Mouse (Mus musculus): Measurements from ENCODE around the gene Vegfa. TPM values are rescaled to one million over a fixed set of nuclear protein-coding genes. Genes with fewer than 3 reads are reported as not detected.

Vegfa gene
- polyA plus RNA-seq, 1 experiment from 2014 or later = 4.1 TPM

- Histone ChIP-seq H3K36me3 (peaks cover 73% of the 10 kb centered on the region), H3K27me3 (no peaks in the 10 kb centered on the region), H3K9ac (no peak overlapping the region), H3K4me1 (replicated peaks) (peaks cover 25% of the 10 kb centered on the region), H3K27ac (no peak overlapping the region), H3K9me3 (no peaks in the 10 kb centered on the region), H3K4me3 (no peak overlapping the region), H3K4me2 (no peak overlapping the region)
- ATAC-seq (ENCODE audit: low FRiP score) = no peak
- WGBS = 90% methylated on average over 6 of the region's 6 CpGs
Observed at GRCm38 (mm10) chr17:46022934-46023333, 9.2 kb downstream of the Vegfa start.

- no peak overlapping the region for H3K27ac ChIP-seq
- WGBS = 93% methylated on average over 4 of the region's 4 CpGs
Observed at GRCm38 (mm10) chr17:46022427-46022826, 9.7 kb downstream of the Vegfa start.

DNA sequence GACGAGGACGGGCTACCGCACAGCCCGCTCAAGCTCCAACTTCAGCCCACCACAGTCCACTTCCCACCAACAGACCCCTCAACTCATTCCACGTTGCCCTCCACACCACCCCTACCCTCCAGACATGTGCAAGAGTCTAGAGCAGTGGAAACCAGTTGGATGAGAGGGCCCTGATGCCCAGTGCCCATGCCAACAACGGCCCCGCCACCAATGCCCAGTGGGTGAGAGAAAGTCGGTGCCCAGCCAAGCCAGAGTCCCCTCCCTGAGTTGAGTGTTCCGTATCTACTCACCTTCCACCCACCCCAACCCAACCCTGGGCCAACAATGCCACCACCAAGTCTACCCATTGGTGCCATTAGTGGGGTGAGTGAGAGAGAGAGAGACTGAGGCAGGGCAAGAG, 10.4 kb downstream of the Vegfa start:
- Histone ChIP-seq H3K27ac (no peak overlapping the region), H3K4me1 (replicated peaks) (peaks cover 14% of the 10 kb centered on the region), H3K27me3 (no peaks in the 10 kb centered on the region), H3K4me2 (no peak overlapping the region), H3K4me3 (no peak overlapping the region), H3K36me3 (peaks cover 78% of the 10 kb centered on the region), H3K9ac (no peak overlapping the region), H3K9me3 (no peaks in the 10 kb centered on the region)
- 96% methylated on average over 9 of the region's 9 CpGs for WGBS
- no peak for ATAC-seq (ENCODE audit: low FRiP score)

More at GRCm38 (mm10) chr17:46022427-46022826, 9.7 kb downstream of the Vegfa start:
- no peak overlapping the region for H3K4me2 ChIP-seq
- peaks cover 19% of the 10 kb centered on the region for H3K4me1 ChIP-seq (replicated peaks)
- H3K9ac ChIP-seq = no peak overlapping the region
- no peaks in the 10 kb centered on the region for H3K9me3 ChIP-seq
- no peak overlapping the region for H3K4me3 ChIP-seq
- no peak for ATAC-seq (ENCODE audit: low FRiP score)
- no peaks in the 10 kb centered on the region for H3K27me3 ChIP-seq
- peaks cover 78% of the 10 kb centered on the region for H3K36me3 ChIP-seq

DNA sequence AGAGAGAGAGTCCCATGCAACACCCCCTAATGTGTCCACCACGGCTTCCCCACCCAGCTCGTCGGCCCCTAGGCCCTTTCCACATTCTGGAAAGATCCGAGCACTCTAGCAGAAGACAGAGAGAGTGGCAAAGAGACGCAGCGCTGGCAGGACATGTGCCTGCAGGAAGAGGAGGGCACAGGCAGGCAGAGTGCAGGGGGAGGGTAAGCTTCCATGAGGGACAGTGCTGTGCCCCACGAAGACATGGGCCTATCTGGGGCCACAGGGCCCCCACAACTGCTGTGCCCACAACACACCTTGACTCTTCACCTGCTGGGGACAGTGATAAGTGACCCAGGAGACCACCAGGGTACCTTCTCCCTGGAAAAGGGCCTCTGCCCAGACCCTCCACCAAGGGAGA, 11.0 kb downstream of the Vegfa start:
- H3K9me3 ChIP-seq = no peaks in the 10 kb centered on the region
- H3K36me3 ChIP-seq = peaks cover 84% of the 10 kb centered on the region
- no peaks in the 10 kb centered on the region for H3K27me3 ChIP-seq
- H3K4me2 ChIP-seq = no peak overlapping the region
- no peak overlapping the region for H3K9ac ChIP-seq
- H3K27ac ChIP-seq = no peak overlapping the region
- no peak for ATAC-seq (ENCODE audit: low FRiP score)
- no peak overlapping the region for H3K4me3 ChIP-seq
- 95% methylated on average over 7 of the region's 7 CpGs for WGBS
- H3K4me1 ChIP-seq (replicated peaks) = peaks cover 8% of the 10 kb centered on the region

GRCm38 (mm10) chr17:46020579-46020978, 11.6 kb downstream of the Vegfa start:
- 77% methylated on average over 7 of the region's 7 CpGs for WGBS

GRCm38 (mm10) chr17:46018736-46019004, 13.5 kb downstream of the Vegfa start:
- no peaks in the 10 kb centered on the region; the same call in 1 of the 2 replicates for H3K4me1 ChIP-seq (replicated peaks)
- WGBS = 90% methylated on average over 10 of the region's 10 CpGs
- no peak for ATAC-seq (ENCODE audit: low FRiP score)
- H3K27ac ChIP-seq = no peak overlapping the region
- no peak overlapping the region for H3K4me2 ChIP-seq
- no peak overlapping the region for H3K9ac ChIP-seq
- H3K36me3 ChIP-seq = peaks cover 79% of the 10 kb centered on the region
- H3K27me3 ChIP-seq = no peaks in the 10 kb centered on the region
- H3K4me3 ChIP-seq = no peak overlapping the region
- no peaks in the 10 kb centered on the region for H3K9me3 ChIP-seq

More at GRCm38 (mm10) chr17:46020579-46020978, 11.6 kb downstream of the Vegfa start:
- H3K27me3 ChIP-seq = no peaks in the 10 kb centered on the region
- no peak for ATAC-seq (ENCODE audit: low FRiP score)
- H3K27ac ChIP-seq = 0 out of 2 replicates have a peak overlapping the region, but pooled peaks have one; percentile 23
- peaks cover 90% of the 10 kb centered on the region for H3K36me3 ChIP-seq
- H3K4me1 ChIP-seq (replicated peaks) = peaks cover 2% of the 10 kb centered on the region
- no peak overlapping the region for H3K4me3 ChIP-seq
- H3K9me3 ChIP-seq = no peaks in the 10 kb centered on the region
- H3K9ac ChIP-seq = no peak overlapping the region
- H3K4me2 ChIP-seq = no peak overlapping the region

- Histone ChIP-seq H3K9me3 (no peaks in the 10 kb centered on the region), H3K27me3 (no peaks in the 10 kb centered on the region), H3K4me1 (replicated peaks) (no peaks in the 10 kb centered on the region; the same call in 1 of the 2 replicates), H3K4me2 (no peak overlapping the region), H3K4me3 (no peak overlapping the region), H3K27ac (no peak overlapping the region), H3K36me3 (peaks cover 74% of the 10 kb centered on the region), H3K9ac (no peak overlapping the region)
- ATAC-seq (ENCODE audit: low FRiP score) = no peak
- 75% methylated on average over 24 of the region's 24 CpGs for WGBS
Observed at GRCm38 (mm10) chr17:46017946-46018735, 14.0 kb downstream of the Vegfa start.

DNA sequence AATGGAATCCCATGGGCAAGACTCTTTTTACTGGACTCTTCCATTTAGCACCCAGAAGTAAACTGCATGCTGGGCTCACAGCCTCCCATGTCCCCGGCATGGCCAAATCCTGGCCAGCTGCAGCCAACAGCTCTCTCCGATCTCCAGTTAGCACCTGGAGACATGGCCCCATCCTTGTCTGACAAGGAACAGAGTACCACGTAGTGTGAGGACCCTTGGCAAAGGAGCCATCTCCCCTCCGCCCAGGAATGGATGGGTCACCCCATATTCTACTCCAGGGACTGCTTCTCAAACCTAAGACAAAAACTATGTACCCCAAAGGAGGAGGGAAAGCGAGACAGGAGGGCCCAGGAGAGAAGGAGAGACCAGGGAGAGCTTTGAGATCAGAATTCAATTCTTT, 15.6 kb downstream of the Vegfa start:
- Histone ChIP-seq H3K9ac (no peak overlapping the region), H3K27ac (no peak overlapping the region), H3K27me3 (no peaks in the 10 kb centered on the region), H3K4me1 (replicated peaks) (no peaks in the 10 kb centered on the region; the same call in 1 of the 2 replicates), H3K9me3 (no peaks in the 10 kb centered on the region), H3K4me3 (no peak overlapping the region), H3K36me3 (peaks cover 60% of the 10 kb centered on the region), H3K4me2 (no peak overlapping the region)
- ATAC-seq (ENCODE audit: low FRiP score) = no peak
- WGBS = 92% methylated on average over 5 of the region's 5 CpGs

DNA sequence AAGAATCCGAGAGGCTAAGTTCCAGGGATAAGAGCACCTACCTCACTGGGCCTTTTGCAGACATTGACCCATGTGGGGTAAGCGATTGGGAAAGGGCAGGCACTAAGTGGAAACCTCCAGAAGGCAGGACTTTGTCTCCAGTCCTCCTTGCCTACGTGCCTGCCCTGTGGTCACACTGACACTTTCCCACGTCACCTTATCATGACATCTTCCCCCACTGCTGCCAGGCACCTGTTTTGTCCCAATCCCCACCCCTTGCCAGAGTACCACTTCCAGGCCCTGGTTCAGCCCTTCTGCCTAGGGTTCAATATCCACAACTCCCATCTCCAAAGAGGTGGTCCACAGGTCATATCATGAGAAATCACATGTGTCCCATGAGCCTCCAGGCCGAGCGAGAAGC, 16.2 kb downstream of the Vegfa start:
- WGBS = 90% methylated on average over 6 of the region's 6 CpGs
- peaks cover 53% of the 10 kb centered on the region for H3K36me3 ChIP-seq

DNA sequence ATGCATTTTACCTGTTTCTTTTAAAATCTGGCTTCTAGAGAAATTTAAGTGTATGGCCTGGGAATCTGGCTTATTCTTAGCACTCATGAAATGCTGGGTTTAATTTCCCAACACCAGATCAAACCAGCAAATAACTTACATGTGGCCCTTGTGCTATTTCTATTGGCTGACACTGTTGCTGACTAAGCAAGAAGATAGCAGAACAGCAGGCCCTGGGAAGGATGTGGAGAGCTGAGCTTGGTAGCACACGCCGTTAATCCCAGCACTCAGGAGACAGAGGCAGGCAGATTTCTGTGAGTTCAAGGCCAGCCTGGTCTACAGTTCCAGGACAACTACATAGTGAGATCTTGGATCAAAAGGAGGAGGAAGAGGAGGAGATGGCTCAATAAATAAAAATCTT, 17.2 kb downstream of the Vegfa start:
- Histone ChIP-seq H3K27me3 (no peaks in the 10 kb centered on the region), H3K27ac (no peak overlapping the region), H3K9me3 (no peaks in the 10 kb centered on the region), H3K4me2 (no peak overlapping the region), H3K4me1 (replicated peaks) (0 out of 2 replicates have a peak, but pooled peaks cover 4% of the 10 kb centered on the region), H3K9ac (no peak overlapping the region), H3K4me3 (no peak overlapping the region), H3K36me3 (peaks cover 43% of the 10 kb centered on the region)
- WGBS = 100% methylated on average over 2 of the region's 2 CpGs
- no peak for ATAC-seq (ENCODE audit: low FRiP score)

More for the DNA sequence above, 16.2 kb downstream of the Vegfa start:
- Histone ChIP-seq H3K4me1 (replicated peaks) (no peaks in the 10 kb centered on the region; the same call in 1 of the 2 replicates), H3K9me3 (no peaks in the 10 kb centered on the region), H3K27ac (no peak overlapping the region), H3K4me3 (no peak overlapping the region), H3K9ac (no peak overlapping the region), H3K27me3 (no peaks in the 10 kb centered on the region), H3K4me2 (no peak overlapping the region)
- ATAC-seq (ENCODE audit: low FRiP score) = no peak

DNA sequence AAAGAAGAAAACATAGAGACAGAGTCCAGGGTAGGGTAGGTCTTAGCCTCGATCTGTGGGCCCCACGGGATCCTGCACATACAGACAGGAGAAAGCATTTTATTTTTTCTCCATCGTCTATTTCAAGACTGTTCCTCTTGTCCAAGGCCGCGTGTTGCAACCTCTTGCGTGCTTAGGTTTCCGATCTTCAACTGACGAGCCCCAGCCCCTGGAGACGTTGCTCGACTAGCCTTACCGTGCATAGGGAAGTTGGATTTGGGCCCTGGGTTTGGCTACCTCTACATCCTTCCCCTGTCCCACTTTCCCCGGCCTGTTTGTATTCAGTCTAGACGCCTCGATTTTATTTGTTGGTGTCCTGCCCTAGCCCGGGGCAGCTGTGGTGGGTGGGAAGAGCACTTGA, 18.6 kb downstream of the Vegfa start:
- Histone ChIP-seq H3K4me3 (no peak overlapping the region), H3K27me3 (no peaks in the 10 kb centered on the region), H3K9ac (no peak overlapping the region), H3K36me3 (peaks cover 29% of the 10 kb centered on the region), H3K27ac (no peak overlapping the region), H3K4me1 (replicated peaks) (0 out of 2 replicates have a peak, but pooled peaks cover 4% of the 10 kb centered on the region), H3K9me3 (no peaks in the 10 kb centered on the region), H3K4me2 (no peak overlapping the region)
- WGBS = 94% methylated on average over 15 of the region's 15 CpGs
- no peak for ATAC-seq (ENCODE audit: low FRiP score)

- Histone ChIP-seq H3K36me3 (peaks cover 20% of the 10 kb centered on the region), H3K4me1 (replicated peaks) (0 out of 2 replicates have a peak, but pooled peaks cover 4% of the 10 kb centered on the region), H3K27me3 (no peaks in the 10 kb centered on the region), H3K9me3 (no peaks in the 10 kb centered on the region), H3K27ac (no peak overlapping the region), H3K9ac (no peak overlapping the region), H3K4me3 (no peak overlapping the region), H3K4me2 (no peak overlapping the region)
- no peak for ATAC-seq (ENCODE audit: low FRiP score)
- 83% methylated on average over 8 of the region's 8 CpGs for WGBS
Observed at GRCm38 (mm10) chr17:46012211-46012610, 20.0 kb downstream of the Vegfa start.

GRCm38 (mm10) chr17:46010462-46010861, 21.7 kb downstream of the Vegfa start:
- no peaks in the 10 kb centered on the region for H3K9me3 ChIP-seq
- H3K27me3 ChIP-seq = no peaks in the 10 kb centered on the region
- H3K4me2 ChIP-seq = no peak overlapping the region
- 90% methylated on average over 6 of the region's 6 CpGs for WGBS
- 0 out of 2 replicates have a peak, but pooled peaks cover 4% of the 10 kb centered on the region for H3K4me1 ChIP-seq (replicated peaks)
- H3K4me3 ChIP-seq = no peak overlapping the region
- no peak for ATAC-seq (ENCODE audit: low FRiP score)
- no peak overlapping the region for H3K9ac ChIP-seq
- H3K36me3 ChIP-seq = peaks cover 6% of the 10 kb centered on the region
- H3K27ac ChIP-seq = no peak overlapping the region
